Mouse (Mus musculus): ENCODE results near the gene Tspan11.

GRCm38 (mm10) chr6:127916993-127917392, 29.6 kb downstream of the Tspan11 start:
- TF ChIP-seq CTCF (IDR thresholded peaks at IDR 0.05; ENCODE audit: insufficient read depth, low read length) = no peak
- no peak for TF ChIP-seq POLR2A (IDR thresholded peaks at IDR 0.05; ENCODE audit: borderline replicate concordance, extremely low read depth, low read depth, low read length)

Data from lung, adult 2 months (tissue).